Mouse (Mus musculus) kidney, postnatal 0 days (tissue): Measurements from ENCODE around the gene Gm15262. TPM values are rescaled to one million over a fixed set of nuclear protein-coding genes. Genes with fewer than 3 reads are reported as not detected.

Experiments used
- ATAC-seq: fragments of 200-750 bp; cut with Nextera tagmentation; replicated peaks from 2 replicates; pipeline ENCODE4 v1.8.0; 2017; ENCODE audit warnings: low read depth, moderate number of reproducible peaks, moderate TSS enrichment, moderate library complexity; ENCODE audit not compliant: low FRiP score
- DNase-seq: peaks from one replicate; pipeline ENCODE4 v3.0.0-alpha.2; 2016; ENCODE audit warnings: low spot score
- H3K27ac ChIP-seq: fragments of 300-500 bp; sonication (generic); 2 replicates; pipeline ENCODE4 v1.5.1; 2014; ENCODE audit warnings: mild to moderate bottlenecking
- H3K27me3 ChIP-seq: fragments of 300-500 bp; sonication (generic); 2 replicates; pipeline ENCODE4 v1.6.1; 2014; ENCODE audit warnings: low read length, mixed read lengths; ENCODE audit not compliant: insufficient read depth
- H3K36me3 ChIP-seq: fragments of 300-500 bp; sonication (generic); 2 replicates; pipeline ENCODE4 v1.6.1; 2014; ENCODE audit warnings: low read length, mixed read lengths; ENCODE audit not compliant: insufficient read depth
- H3K4me1 ChIP-seq: fragments of 300-500 bp; sonication (generic); replicated peaks from 2 replicates; pipeline ENCODE4 v1.6.1; 2014; ENCODE audit warnings: antibody characterized with exemption, low read length, mixed read lengths; ENCODE audit not compliant: insufficient read depth
- H3K4me2 ChIP-seq: fragments of 300-500 bp; sonication (generic); 2 replicates; pipeline ENCODE4 v1.6.1; 2014; ENCODE audit warnings: mild to moderate bottlenecking, low read length, moderate library complexity, mixed read lengths
- H3K4me3 ChIP-seq: fragments of 300-500 bp; sonication (generic); replicated peaks from 2 replicates; pipeline ENCODE4 v1.5.1; 2014; ENCODE audit warnings: low read depth, low read length
- H3K9ac ChIP-seq: fragments of 300-500 bp; sonication (generic); 2 replicates; pipeline ENCODE4 v1.6.1; 2014; ENCODE audit warnings: low read depth, low read length
- H3K9me3 ChIP-seq: fragments of 300-500 bp; sonication (generic); replicated peaks from 2 replicates; pipeline ENCODE4 v1.6.1; 2016; ENCODE audit warnings: low read length, inconsistent platforms, mixed read lengths
- CTCF ChIP-seq: IDR thresholded peaks from 2 replicates; pipeline ENCODE4 v1.5.1; 2016; ENCODE audit warnings: antibody characterized with exemption, low read depth, mild to moderate bottlenecking, moderate library complexity
- WGBS: fragments of 180-500 bp; shearing (Covaris S2); extraction: QIAGEN DNeasy Blood & Tissue Kit; methylation state at CpG from one replicate; pipeline ENCODE4 v1.1.7; 2014; 5-methylcytosine and 5-hydroxymethylcytosine counted together
- polyA plus RNA-seq: library from polyadenylated mRNA; unstranded; fragments of >200 nt; fragmentation: Nextera tagmentation; extraction: Ambion mirVana; gene quantifications from 2 replicates; pipeline ENCODE4 v1.2.1, GENCODE M21; 2015

Gene Gm15262
- polyA plus RNA-seq, 1 experiment from 2014 or later, result not detected

DNA sequence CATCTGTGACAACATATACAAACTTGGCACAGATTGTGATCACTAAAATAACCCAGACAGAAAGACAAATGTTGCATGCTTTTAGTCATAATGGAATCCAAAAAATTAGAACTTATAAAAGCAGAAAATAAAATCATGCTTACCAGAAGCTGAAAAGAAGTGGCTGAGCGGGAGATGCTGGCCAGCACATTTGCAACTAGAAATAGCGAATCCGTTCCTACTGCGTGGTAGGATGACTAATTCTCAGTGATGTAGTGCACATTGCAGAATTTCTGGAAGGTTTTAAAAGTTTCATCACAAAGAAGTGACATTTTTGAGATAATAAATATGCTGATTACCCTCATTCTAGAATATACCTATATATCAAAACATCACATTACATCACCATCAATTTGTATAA, 100.7 kb downstream of the Gm15262 start:
- Histone ChIP-seq H3K9ac (no peak overlapping the region), H3K9me3 (no peaks in the 10 kb centered on the region), H3K4me2 (no peak overlapping the region), H3K27me3 (no peaks in the 10 kb centered on the region), H3K27ac (no peak overlapping the region), H3K4me3 (no peak overlapping the region), H3K4me1 (no peaks in the 10 kb centered on the region), H3K36me3 (no peaks in the 10 kb centered on the region)
- 87% methylated on average over 4 of the region's 4 CpGs for WGBS
- no peak for TF ChIP-seq CTCF
- ATAC-seq (no peak), DNase-seq (no peak)

GRCm38 (mm10) chrX:161399110-161399509, 111.9 kb downstream of the Gm15262 start:
- Histone ChIP-seq H3K9me3 (no peaks in the 10 kb centered on the region), H3K36me3 (no peaks in the 10 kb centered on the region), H3K4me1 (no peaks in the 10 kb centered on the region), H3K4me2 (no peak overlapping the region), H3K27me3 (no peaks in the 10 kb centered on the region), H3K9ac (no peak overlapping the region), H3K27ac (no peak overlapping the region), H3K4me3 (no peak overlapping the region)
- WGBS, result 25% methylated on average over 11 of the region's 11 CpGs
- no peak for ATAC-seq
- peak; percentile 97 for TF ChIP-seq CTCF
- DNase-seq, result peak; percentile 78

DNA sequence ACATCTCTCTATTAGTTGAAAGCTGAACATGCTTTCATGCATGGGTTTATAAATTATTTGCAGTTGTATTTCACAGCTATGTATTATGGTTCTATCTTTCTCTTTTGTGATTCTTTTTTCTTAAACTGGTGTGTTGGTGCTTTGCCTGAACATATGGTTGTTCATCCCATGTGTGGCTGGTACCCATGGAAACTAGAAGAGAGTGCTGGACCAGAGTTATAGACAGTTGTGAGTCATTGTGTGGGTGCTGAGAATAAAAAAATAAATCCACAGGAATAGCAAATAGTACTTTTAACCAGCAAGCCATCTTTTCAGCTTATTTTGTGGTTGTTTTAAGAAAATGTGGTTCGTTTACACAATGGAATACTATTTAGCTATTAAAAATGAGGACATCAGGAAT, 123.9 kb downstream of the Gm15262 start:
- ATAC-seq, result no peak
- H3K36me3 ChIP-seq, result no peaks in the 10 kb centered on the region
- no peaks in the 10 kb centered on the region for H3K27me3 ChIP-seq
- H3K4me1 ChIP-seq, result no peaks in the 10 kb centered on the region
- H3K9ac ChIP-seq, result no peak overlapping the region
- 62% methylated on average over 1 of the region's 1 CpGs for WGBS
- TF ChIP-seq CTCF, result no peak
- no peak overlapping the region for H3K4me2 ChIP-seq
- H3K27ac ChIP-seq, result no peak overlapping the region
- no peak overlapping the region for H3K4me3 ChIP-seq
- no peaks in the 10 kb centered on the region for H3K9me3 ChIP-seq
- DNase-seq, result no peak

Other genes with a start within 250 kb of the Gm15262 start
- gene Scml2, start 170.3 kb upstream of the Gm15262 start, polyA plus RNA-seq, result 2.0 and 2.2 TPM in 2 replicates